Mouse (Mus musculus): ENCODE measurements around the gene Asic1.

Gene Asic1

DNA sequence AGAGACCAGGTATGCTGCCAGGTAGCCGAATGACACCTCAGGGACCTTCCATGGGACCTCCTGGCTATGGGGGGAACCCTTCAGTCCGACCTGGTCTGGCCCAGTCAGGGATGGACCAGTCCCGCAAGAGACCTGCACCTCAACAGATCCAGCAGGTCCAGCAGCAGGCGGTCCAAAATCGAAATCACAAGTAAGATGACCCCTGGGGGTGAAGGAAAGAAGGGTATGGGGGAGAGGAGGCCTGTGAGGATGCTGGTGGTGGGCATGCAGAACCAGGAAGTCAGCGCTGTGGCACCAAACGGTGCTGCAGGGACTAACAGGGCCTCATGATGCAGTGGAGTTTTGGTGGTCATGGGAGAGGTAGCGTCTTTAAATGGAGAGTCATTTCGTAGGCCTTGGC, 32.9 kb downstream of the Asic1 start:
- no peak for DNase-seq

DNA sequence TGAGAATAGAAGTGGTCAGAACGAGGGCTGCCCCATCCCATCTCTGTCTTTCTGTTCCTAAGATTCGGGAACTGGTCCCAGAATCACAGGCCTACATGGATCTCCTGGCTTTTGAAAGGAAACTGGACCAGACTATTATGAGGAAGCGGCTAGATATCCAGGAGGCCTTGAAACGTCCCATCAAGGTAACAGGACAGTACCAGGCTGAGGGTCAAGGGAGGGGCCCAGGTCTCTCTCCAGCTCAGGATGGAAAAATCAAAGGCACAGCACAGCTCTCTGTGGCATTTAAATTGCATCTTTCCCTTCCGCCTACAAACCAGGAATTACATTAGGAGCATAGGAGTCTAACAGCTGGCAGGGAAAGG, 33.5 kb downstream of the Asic1 start:
- DNase-seq: no peak

DNA sequence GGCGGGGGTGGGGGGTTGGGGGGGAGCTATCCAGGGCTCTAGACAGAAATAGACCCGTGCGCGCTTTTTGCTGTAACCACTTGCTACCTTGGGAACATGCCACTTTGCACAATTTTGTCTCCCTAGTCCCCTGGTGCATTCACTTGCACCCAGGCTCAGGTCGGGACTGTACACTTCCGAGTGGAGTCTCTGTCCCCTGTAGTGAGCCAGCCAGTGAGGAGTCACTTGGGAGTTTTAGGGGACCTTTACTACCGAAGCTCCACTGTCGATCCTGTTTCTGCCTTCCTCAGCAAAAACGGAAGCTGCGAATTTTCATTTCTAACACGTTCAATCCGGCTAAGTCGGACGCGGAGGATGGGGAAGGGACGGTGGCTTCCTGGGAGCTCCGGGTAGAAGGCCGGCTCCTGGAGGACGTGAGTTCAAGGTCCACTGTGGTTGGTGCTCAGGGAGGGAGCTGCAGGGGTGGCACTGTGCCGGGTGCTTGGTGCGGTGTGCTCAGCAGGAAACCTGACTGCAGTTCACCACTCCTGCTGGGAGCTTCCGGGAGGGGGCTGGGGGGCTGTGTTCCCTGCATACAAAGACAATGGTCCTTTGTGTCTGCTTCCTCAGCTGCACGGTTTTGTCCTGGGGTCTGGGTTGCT, 34.0 kb downstream of the Asic1 start:
- peak; percentile 53 to 72 for DNase-seq

DNA sequence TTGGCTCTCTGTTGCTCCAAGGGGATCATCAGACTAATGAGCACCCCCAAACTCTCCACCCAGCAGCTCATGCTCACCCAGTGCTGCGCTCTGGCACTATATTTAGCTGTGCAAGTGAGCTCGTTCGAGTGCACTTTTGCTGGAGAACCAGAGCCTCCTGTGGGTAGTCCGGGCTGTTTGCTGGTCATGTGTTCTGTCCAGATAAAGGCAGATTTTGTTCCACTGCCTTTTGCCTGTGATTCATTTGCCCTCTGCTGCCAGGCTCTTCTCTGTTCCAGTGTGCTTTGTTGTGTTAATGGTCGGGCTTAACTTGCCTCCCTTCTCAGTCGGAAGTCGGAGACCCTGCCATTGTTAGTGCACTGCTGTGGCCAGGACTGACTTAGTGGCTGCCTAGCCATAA, 34.7 kb downstream of the Asic1 start:
- no peak for DNase-seq

DNA sequence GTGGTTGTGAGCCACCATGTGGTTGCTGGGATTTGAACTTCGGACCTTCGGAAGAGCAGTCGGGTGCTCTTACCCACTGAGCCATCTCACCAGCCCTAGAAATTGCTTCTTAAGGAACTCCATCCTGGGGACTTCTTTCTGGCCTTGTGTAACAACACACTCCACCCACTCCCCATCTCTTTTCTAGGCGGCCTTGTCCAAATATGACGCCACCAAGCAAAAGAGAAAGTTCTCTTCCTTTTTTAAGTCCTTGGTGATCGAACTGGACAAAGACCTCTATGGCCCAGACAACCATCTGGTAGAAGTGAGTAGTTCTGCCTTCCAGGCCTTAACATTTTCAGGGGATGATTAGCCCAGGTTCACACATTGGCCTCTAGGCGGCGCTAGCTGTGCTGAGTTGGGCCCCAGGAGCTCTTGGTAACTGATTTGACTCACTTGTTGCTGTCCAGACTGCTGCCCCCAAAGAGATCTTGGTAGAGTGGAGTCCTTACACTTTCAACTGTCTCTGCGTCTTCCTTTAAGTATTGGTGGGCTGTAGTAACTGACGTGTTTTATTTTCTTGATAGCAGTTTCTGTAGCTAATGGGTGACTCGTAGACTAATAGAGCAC, 35.4 kb downstream of the Asic1 start, which contains the start of gene Gm17349:
Gm17349 (minus strand) TSS at position 51 of the 609 bp plus-strand sequence.
- DNase-seq: peak; percentile 75 to 83

DNA sequence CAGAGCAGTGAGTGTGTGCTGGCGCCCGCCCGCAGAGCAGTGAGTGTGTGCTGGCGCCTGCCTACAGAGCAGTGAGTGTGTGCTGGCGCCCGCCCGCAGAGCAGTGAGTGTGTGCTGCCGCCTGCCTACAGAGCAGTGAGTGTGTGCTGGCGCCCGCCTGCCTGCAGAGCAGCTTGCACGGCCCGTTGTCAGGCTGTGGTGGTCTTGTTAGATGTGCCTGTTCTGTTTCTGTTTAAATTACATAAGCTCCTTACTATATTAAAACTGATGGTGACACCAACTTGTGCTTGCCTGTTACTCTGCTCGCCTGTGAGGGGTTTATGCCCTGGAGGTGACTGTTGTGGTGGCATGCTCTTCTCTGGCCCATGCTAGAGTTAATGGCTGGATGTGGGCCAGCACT, 38.0 kb downstream of the Asic1 start:
- no peak for DNase-seq

DNA sequence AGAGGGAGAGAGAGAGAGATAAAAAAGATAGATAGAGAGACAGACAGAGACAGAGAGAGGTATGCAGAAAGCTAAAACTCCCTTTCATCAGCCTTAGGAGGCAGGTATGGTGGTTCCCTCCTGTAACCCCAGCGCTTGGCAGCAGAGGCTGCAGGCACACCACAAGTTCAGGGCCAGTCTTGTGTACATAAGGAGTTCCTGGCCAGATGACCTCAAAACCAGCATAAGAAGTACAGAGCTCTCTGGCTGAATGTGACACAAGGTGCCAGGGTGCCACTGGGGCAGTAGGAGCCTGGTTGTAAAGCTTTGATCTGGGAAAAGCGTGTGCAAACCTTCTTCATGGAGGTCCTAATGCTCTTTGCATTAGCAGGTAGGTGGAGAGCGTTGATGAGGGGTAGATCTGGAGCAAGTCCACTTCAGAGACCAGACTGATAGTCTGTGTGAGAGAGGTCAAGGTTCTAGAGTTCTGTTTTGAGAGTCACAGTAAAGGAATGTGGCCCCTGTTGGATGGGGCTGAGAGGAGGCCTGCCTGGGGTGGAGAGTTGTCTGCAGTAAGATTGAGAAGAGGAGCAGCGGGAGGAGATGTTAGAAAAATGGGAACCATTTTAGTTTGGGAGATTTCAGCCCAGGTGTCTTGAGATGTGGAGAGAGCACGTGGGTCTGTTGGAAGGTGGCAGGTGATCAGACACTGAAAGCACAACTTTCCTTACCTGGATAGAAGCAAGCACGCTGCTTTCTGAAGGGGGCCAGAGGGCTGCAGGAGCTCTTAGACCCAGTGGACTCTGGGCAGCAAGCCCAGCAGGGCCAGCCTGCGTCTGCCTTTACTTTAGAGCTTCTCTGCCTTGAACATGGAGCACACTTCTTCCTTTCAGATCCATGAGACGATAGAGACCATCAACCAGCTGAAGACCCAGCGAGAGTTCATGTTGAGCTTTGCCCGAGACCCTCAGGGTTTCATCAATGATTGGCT, 40.3 kb downstream of the Asic1 start:
- no peak for DNase-seq

DNA sequence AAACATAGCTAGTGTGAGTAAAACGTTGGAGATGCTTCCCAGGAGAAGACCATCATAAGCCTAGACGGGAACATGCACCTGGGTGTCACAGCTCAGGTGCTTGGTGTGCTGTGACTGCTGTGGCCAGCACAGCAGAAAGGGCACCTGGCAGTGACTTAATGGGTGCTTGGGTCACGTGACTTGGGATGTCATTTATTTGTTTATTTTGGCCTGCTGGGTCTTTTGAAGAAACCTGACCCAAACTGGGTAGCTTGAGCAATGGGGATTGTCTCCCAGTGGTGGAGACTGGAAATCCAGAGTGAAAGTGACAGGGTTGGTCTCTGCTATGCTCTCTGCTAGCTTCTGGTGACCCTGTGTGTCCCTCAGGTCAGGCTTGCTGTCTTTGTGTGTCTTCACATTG, 41.3 kb downstream of the Asic1 start:
- DNase-seq: no peak

DNA sequence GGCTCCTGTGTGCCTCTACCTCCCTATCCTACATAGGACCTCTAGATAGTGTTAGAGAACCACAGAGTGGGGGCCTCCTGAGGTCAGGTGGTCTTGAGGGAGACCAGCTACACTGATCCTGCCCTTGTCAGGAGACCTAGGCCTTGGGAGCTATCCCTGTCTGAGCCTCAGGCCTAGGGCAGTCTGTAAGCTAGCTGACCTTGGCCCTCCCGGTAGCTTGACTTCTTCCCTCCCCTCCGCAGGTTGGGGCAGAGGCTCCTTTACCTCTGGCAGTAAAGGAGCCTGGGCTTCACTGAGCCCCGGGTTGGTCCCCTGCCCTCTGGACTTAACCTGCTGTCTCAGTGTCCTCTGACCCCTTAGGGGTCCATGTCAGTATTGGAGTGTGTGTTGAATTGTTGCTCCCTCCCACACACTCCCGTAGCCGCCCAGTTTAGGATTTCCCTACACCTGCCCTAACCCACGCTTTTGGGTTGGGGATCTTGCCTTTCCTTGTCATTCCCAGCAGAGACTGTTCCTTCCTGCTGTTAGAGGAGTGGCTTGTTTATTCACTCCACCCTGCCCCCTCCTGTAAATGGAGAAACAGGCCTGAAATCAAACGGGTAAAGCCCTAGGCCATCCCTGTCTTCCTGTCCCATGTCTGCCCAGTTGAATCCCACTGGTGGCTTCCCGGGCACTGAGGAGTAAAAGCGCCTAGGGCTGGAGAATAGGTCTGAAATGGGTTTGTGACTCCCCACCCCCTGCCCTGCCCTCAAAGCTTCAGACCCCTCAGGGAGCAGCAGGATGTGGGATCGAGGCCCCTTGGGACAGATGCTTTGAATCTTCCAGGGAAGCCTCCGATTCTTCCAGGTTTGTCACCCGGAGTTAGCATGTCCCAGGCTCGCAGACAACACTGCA, 42.7 kb downstream of the Asic1 start:
- peak in 1 of 2 experiments; percentile 36 for DNase-seq

DNA sequence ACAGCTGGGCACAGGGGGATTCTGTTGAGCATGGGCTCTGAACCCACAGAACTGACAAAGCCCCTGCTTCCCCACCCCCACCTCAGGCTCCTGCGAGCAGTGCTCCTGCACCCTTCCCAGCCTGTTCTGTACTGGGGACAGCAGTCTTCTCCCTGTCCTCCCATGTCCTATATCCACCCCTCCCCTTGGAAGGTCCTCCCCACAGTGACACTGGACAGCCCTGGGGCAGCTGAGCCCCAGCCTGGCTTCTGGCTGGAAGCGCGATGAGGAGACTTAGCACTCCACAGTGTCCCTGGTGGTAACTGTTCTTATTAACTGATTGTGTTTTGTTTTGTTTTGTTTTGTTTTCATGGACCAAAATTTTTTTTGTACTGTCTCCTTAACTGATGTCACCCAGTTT, 43.4 kb downstream of the Asic1 start:
- DNase-seq: no peak

DNA sequence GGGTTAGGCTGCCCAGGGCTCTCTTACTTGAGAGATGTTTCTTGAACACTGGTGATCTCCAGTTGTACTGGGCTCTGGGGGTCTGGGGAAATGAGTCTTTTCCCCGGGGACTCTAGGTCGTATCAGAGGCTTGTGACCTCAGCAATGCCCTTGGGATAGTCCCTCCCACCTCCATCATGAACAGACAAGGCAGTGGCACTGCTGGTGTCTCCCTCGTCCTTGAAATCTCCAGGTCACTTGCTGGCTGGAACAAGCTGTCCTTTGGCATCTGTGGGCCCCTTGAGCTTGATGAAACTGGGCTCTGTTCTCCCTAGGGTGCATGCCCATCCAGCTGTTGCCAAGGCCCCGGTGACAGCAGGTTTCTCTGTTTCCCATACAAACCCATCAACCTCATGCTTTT, 44.0 kb downstream of the Asic1 start:
- DNase-seq: no peak

DNA sequence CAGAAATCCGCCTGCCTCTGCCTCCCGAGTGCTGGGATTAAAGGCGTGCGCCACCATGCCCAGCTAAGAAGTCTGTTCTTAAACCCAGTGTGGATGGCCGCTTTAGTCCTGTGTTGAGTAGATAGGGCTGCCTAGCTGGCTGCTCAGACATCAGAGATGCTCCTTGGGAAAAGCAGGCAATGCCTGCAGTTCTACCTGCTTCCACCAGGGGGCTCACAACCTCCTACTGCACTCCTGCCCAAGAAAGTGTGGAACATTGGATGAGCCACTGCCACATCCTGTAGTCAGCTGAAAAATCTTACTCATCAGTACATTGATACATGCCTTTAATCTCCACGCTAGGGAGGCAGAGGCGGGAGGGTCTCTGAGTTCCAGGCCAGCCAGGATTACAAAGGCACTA, 44.7 kb downstream of the Asic1 start:
- DNase-seq: peak; percentile 82 to 87

DNA sequence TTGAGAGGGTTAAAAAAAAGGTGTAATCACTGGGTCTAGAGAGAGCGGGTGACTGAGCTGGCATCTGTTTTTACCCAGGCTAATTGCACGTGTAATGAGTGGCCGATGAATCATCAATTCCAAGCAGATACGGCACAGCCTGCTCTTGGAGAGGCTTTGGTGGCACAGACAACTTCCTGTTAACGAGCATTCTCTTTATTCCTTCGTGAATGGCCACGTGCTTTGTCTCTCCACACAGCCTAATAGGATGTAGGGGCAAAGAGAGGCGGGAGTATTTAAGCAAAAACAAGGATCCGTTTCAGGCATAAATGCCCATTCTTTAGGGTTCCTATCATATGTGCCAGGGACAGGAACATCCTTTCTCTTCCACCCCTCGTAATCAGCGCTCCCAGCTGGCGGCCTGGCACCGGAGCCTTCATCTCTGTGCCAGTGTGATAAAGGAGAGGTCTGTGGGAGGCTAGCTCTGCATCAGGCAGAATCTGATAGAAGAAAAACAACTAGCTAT, 45.2 kb downstream of the Asic1 start:
- DNase-seq: no peak

DNA sequence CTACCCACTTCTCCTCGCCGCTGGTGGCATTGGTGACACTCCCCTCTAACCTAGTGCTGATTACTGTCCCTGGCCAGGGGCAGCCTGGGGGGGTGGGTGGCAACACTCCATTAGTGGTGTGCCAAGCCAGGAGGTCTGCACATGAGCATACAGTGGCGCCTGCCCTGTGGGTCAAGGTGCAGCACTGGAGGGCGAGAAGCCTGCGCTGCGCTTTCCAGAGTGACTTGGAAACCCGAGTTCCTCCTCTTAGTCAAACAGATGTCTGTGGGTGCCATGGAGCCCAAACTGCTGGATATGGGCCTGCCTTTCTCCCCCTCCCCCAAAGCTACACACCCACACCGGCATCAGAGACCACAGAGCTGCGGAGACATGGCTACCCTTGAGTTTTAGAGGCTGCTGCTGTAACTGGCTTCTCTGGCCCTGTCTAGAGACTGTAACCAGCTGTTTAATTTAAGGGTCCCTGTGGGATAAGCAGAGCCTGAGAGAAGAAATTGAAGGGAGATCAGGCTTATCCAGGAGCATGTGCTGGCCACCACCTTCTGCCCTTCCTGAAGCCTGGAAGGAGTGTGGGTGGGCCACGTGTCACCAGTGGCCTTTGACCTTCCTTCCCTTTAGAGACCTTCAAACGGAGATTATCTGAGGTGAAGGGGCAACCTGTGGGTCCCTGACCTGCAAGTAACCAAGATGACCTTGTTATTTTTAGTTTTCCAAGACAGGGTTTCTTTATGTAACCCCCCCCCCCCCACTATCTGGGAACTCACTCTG, 46.0 kb downstream of the Asic1 start:
- DNase-seq: peak; percentile 51 to 72

DNA sequence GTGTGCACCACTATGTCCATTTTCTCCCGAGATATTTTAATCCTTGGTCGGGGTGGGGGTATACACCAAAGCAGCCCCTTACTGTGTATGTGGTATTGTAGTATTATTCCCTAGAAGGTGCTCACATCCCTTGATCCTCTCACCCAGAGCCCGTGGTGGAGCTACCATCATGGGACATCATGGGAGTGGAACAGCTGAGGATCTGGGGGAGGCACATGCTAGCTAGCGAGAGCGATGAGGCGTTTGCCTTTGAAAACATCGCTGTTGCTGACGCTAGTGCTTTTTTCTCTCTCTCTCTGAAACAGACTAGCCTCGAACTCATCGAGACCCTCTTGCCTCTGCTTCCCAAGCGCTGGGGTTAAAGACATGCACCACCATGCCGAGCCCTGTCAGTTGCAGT, 46.6 kb downstream of the Asic1 start:
- DNase-seq: no peak

DNA sequence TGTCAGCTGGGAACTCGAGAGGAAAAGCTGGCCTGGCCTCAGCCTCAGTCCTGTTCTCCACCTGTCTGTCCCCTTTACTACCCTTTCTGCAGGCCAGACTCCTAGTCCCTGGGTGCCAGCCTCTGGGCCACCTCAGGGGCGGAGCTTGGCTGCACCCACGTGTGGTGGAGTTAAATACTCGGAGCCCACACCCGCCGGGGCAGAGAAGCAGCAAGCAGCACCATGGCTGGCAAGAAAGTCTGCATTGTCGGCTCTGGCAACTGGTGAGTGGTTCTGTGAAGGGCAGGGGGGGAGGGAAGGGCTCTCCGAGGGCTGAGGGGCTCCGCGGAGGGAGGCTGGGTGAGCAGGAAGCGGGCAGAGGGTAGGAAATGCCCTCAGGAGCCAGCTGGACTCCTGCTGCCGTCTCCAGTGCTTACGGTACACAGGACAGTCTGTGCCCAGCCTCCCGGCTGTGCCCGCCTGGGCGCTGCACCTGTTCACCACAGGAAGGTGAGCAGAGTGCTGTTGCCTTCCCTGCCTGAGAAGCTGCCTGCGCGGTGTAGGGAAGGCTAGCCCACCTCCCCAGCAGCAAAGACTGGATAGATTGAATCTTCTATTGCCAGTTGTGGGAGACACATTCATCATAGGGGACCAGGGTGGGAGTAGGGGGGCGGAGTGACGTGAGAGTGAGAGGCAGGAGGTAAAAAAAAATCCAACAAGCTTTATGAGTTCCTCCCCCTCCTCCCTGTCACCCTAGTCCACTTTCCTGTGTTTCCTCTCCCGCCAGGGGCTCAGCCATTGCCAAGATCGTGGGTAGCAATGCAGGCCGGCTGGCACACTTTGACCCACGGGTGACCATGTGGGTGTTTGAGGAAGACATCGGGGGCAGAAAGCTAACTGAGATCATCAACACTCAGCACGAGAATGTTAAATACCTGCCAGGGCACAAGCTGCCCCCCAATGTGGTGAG, 47.5 kb downstream of the Asic1 start, which contains the start of gene Gpd1:
Gpd1 (plus strand) TSS at position 130 of the 949 bp plus-strand sequence.
- peak; percentile 68 to 83 for DNase-seq

DNA sequence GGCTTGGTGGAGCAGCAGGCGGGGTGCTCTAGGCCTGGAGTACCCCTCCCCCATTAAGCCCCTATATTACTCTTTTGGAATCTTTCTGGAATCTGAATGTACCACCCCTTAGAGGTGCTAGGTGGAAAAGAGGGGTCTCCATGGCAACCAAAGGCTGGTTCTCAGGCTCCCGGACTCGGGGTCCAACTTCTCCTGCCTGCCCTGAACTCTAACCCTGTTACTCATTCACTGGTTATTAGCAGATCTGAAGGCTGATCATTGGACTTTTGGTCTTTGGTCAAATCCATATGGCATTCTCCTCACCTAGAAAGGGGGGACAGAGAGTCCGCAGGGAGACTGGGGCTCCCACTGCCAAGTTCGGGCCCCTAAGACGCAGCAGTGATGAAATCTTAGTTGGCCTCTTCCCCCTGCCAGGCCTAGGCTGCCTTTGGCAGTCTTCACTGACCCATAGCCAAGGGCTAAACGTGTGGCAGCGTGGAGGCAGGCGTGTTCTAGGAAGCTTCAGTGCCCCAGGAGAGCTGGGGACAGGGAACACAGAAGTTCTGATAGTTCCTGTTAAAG, 48.4 kb downstream of the Asic1 start:
- peak in 1 of 2 experiments; percentile 50 for DNase-seq

DNA sequence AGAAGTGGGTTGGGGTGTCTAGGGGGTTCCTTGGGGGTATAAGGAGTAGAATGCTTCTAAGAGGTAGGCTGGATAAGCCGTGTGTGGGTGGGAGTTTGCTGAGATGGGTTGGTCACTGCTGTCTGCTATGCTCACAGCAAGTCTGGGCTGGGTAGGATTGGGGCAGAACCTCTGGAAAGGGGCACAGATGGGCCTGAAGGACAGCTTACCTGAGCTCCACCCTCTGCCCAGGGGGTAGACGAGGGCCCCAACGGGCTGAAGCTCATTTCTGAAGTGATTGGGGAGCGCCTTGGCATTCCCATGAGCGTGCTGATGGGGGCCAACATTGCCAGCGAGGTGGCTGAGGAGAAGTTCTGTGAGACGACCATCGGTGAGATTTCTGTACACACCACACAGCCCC, 49.7 kb downstream of the Asic1 start:
- no peak for DNase-seq

DNA sequence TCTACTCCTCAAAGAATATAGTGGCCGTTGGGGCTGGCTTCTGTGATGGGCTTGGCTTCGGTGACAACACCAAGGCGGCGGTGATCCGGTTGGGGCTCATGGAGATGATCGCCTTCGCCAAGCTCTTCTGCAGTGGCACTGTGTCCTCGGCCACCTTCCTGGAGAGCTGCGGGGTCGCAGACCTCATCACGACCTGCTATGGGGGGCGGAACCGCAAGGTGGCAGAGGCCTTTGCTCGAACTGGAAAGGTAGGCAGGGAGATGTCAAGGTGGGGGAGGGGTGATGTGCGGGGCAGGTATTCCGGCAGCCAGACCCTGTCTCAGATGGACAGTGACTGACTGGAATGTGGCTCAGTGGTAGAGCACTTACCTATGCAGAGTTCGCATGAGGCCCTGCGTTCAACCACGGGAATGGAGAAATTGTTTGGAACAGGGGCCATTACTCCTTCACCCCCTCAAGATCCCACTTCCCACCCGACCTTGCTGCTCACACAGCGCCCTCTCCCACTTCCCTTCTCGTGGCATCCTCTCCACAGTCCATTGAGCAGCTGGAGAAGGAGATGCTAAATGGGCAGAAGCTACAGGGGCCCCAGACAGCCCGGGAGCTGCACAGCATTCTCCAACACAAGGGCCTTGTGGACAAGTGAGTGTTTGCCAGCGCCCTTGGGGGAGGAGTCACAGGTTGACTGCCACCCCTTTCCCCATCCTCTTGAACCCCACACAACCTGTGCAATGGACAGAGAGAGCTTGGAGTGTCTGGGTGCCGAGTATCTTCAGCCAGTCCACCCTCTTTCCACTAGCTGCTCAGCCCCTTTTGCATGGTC, 52.0 kb downstream of the Asic1 start:
- DNase-seq: no peak

All from kidney, postnatal 4 days (tissue).